Mouse (Mus musculus) liver, postnatal 0 days (tissue): ENCODE data around the gene Nxf3.

Experiments used
- CTCF ChIP-seq: sonication (generic); IDR thresholded peaks from 2 replicates; pipeline ENCODE4 v1.5.1; 2016; ENCODE audit warnings: antibody characterized with exemption, low read depth
- EP300 ChIP-seq: IDR thresholded peaks from 2 replicates; pipeline ENCODE4 v1.6.1; 2016; ENCODE audit warnings: antibody characterized with exemption, low read depth, mild to moderate bottlenecking

GRCm38 (mm10) chrX:136085155-136085554 is at the start of gene Nxf3:
- TF ChIP-seq CTCF (no peak), EP300 (no peak)
